Mouse (Mus musculus) kidney, postnatal 0 days (tissue): ENCODE data around the gene Ptpn9. TPM values are rescaled to one million over a fixed set of nuclear protein-coding genes. Genes with fewer than 3 reads are reported as not detected.
"Not testable (repeated sequence)": the region's sequence is repeated elsewhere in the genome, so short reads cannot be mapped to it uniquely, and the experiment has no call there.

Experiments
- ATAC-seq: fragments of 200-750 bp; cut with Nextera tagmentation; replicated peaks from 2 replicates; pipeline ENCODE4 v1.8.0; 2017; ENCODE audit warnings: low read depth, moderate number of reproducible peaks, moderate TSS enrichment, moderate library complexity; ENCODE audit not compliant: low FRiP score
- DNase-seq: peaks from one replicate; pipeline ENCODE4 v3.0.0-alpha.2; 2016; ENCODE audit warnings: low spot score
- H3K27ac ChIP-seq: fragments of 300-500 bp; sonication (generic); 2 replicates; pipeline ENCODE4 v1.5.1; 2014; ENCODE audit warnings: mild to moderate bottlenecking
- H3K27me3 ChIP-seq: fragments of 300-500 bp; sonication (generic); 2 replicates; pipeline ENCODE4 v1.6.1; 2014; ENCODE audit warnings: low read length, mixed read lengths; ENCODE audit not compliant: insufficient read depth
- H3K36me3 ChIP-seq: fragments of 300-500 bp; sonication (generic); 2 replicates; pipeline ENCODE4 v1.6.1; 2014; ENCODE audit warnings: low read length, mixed read lengths; ENCODE audit not compliant: insufficient read depth
- H3K4me1 ChIP-seq: fragments of 300-500 bp; sonication (generic); replicated peaks from 2 replicates; pipeline ENCODE4 v1.6.1; 2014; ENCODE audit warnings: antibody characterized with exemption, low read length, mixed read lengths; ENCODE audit not compliant: insufficient read depth
- H3K4me2 ChIP-seq: fragments of 300-500 bp; sonication (generic); 2 replicates; pipeline ENCODE4 v1.6.1; 2014; ENCODE audit warnings: mild to moderate bottlenecking, low read length, moderate library complexity, mixed read lengths
- H3K4me3 ChIP-seq: fragments of 300-500 bp; sonication (generic); replicated peaks from 2 replicates; pipeline ENCODE4 v1.5.1; 2014; ENCODE audit warnings: low read depth, low read length
- H3K9ac ChIP-seq: fragments of 300-500 bp; sonication (generic); 2 replicates; pipeline ENCODE4 v1.6.1; 2014; ENCODE audit warnings: low read depth, low read length
- H3K9me3 ChIP-seq: fragments of 300-500 bp; sonication (generic); replicated peaks from 2 replicates; pipeline ENCODE4 v1.6.1; 2016; ENCODE audit warnings: low read length, inconsistent platforms, mixed read lengths
- CTCF ChIP-seq: IDR thresholded peaks from 2 replicates; pipeline ENCODE4 v1.5.1; 2016; ENCODE audit warnings: antibody characterized with exemption, low read depth, mild to moderate bottlenecking, moderate library complexity
- WGBS: fragments of 180-500 bp; shearing (Covaris S2); extraction: QIAGEN DNeasy Blood & Tissue Kit; methylation state at CpG from one replicate; pipeline ENCODE4 v1.1.7; 2014; 5-methylcytosine and 5-hydroxymethylcytosine counted together
- polyA plus RNA-seq: library from polyadenylated mRNA; unstranded; fragments of >200 nt; fragmentation: Nextera tagmentation; extraction: Ambion mirVana; gene quantifications from 2 replicates; pipeline ENCODE4 v1.2.1, GENCODE M21; 2015

Ptpn9 gene
- polyA plus RNA-seq, 1 experiment from 2014 or later: 27.5 TPM

GRCm38 (mm10) chr9:56980186-56980585 lies 14.5 kb upstream of the Ptpn9 start:
- DNase-seq (no peak), ATAC-seq (no peak)
- Histone ChIP-seq H3K9ac (no peak overlapping the region), H3K36me3 (peaks cover 2% of the 10 kb centered on the region; the same call in 1 of the 2 replicates), H3K9me3 (no peaks in the 10 kb centered on the region), H3K4me3 (no peak overlapping the region), H3K27ac (no peak overlapping the region), H3K4me2 (no peak overlapping the region), H3K4me1 (no peaks in the 10 kb centered on the region), H3K27me3 (no peaks in the 10 kb centered on the region)
- WGBS: 94% methylated on average over 6 of the region's 6 CpGs
- TF ChIP-seq CTCF: no peak

GRCm38 (mm10) chr9:56981502-56981901 lies 13.2 kb upstream of the Ptpn9 start:
- Histone ChIP-seq H3K9me3 (no peaks in the 10 kb centered on the region), H3K4me3 (no peak overlapping the region), H3K9ac (no peak overlapping the region), H3K4me1 (no peaks in the 10 kb centered on the region), H3K36me3 (peaks cover 4% of the 10 kb centered on the region; the same call in 1 of the 2 replicates), H3K27me3 (no peaks in the 10 kb centered on the region), H3K4me2 (no peak overlapping the region), H3K27ac (no peak overlapping the region)
- TF ChIP-seq CTCF: no peak
- 69% methylated on average over 1 of the region's 1 CpGs for WGBS
- ATAC-seq (no peak), DNase-seq (no peak)

GRCm38 (mm10) chr9:56995198-56996027 lies 690 bp downstream of the Ptpn9 start:
- ATAC-seq: peak; percentile 81

GRCm38 (mm10) chr9:56996028-56996346 lies 1.3 kb downstream of the Ptpn9 start:
- peak overlapping the region; percentile 93 for H3K4me3 ChIP-seq
- no peaks in the 10 kb centered on the region for H3K27me3 ChIP-seq
- H3K4me2 ChIP-seq: peak overlapping the region; percentile 63
- ATAC-seq (no peak), DNase-seq (peak; percentile 54)
- peak overlapping the region; percentile 99 for H3K27ac ChIP-seq
- peak overlapping the region; percentile 98 for H3K9ac ChIP-seq
- no peaks in the 10 kb centered on the region for H3K9me3 ChIP-seq
- H3K4me1 ChIP-seq: no peaks in the 10 kb centered on the region
- TF ChIP-seq CTCF: no peak
- H3K36me3 ChIP-seq: no peaks in the 10 kb centered on the region
- 0% methylated on average over 5 of the region's 5 CpGs for WGBS

More at GRCm38 (mm10) chr9:56995198-56996027, 690 bp downstream of the Ptpn9 start:
- no peaks in the 10 kb centered on the region for H3K9me3 ChIP-seq
- TF ChIP-seq CTCF: no peak
- H3K4me1 ChIP-seq: no peaks in the 10 kb centered on the region
- H3K4me2 ChIP-seq: peak overlapping the region; percentile 63
- WGBS: under 1% methylated on average over 73 of the region's 80 CpGs
- no peaks in the 10 kb centered on the region for H3K27me3 ChIP-seq
- H3K36me3 ChIP-seq: no peaks in the 10 kb centered on the region
- peak overlapping the region; percentile 93 for H3K4me3 ChIP-seq
- peak overlapping the region; percentile 99 for H3K27ac ChIP-seq
- DNase-seq: peak; percentile 76
- peak overlapping the region; percentile 98 for H3K9ac ChIP-seq

- not testable (repeated sequence) for H3K27me3 ChIP-seq
These were observed 2.5 kb downstream of the Ptpn9 start for GRCm38 (mm10) chr9:56997206-56997605.

GRCm38 (mm10) chr9:57003011-57003410 lies 8.3 kb downstream of the Ptpn9 start:
- H3K4me3 ChIP-seq: no peak overlapping the region
- no peaks in the 10 kb centered on the region for H3K27me3 ChIP-seq
- H3K27ac ChIP-seq: no peak overlapping the region
- no peak for TF ChIP-seq CTCF
- WGBS: 35% methylated on average over 4 of the region's 4 CpGs
- H3K9me3 ChIP-seq: no peaks in the 10 kb centered on the region
- DNase-seq: peak; percentile 46
- no peaks in the 10 kb centered on the region for H3K4me1 ChIP-seq
- no peak overlapping the region for H3K4me2 ChIP-seq
- no peaks in the 10 kb centered on the region for H3K36me3 ChIP-seq
- H3K9ac ChIP-seq: no peak overlapping the region
- no peak for ATAC-seq

More at GRCm38 (mm10) chr9:56997206-56997605, 2.5 kb downstream of the Ptpn9 start:
- not testable (repeated sequence) for DNase-seq, H3K9me3 ChIP-seq, H3K4me1 ChIP-seq, H3K27ac ChIP-seq, H3K36me3 ChIP-seq, ATAC-seq, H3K4me2 ChIP-seq, H3K4me3 ChIP-seq, H3K9ac ChIP-seq
- 0 out of 2 replicates have a peak, but pooled peaks have one; percentile 0 for TF ChIP-seq CTCF
- WGBS: 84% methylated on average over 1 of the region's 1 CpGs
